Mouse (Mus musculus) MEL (cell line): ENCODE data around the gene Spcs2. TPM values are rescaled to one million over a fixed set of nuclear protein-coding genes. Genes with fewer than 3 reads are reported as not detected.

Experiments used
- DNase-seq: peaks from one replicate; pipeline ENCODE4 v3.0.0; 2011; ENCODE audit warnings: low read depth, low spot score
- H3K27ac ChIP-seq: 2 replicates; pipeline ENCODE4 v1.5.1; 2012; ENCODE audit warnings: low read depth, mild to moderate bottlenecking, control low read depth, low read length, moderate library complexity; ENCODE audit not compliant: control insufficient read depth
- H3K27me3 ChIP-seq, 2 experiments: fragments of 150-350 bp in 1 of 2; sonication (generic) in 1 of 2; 2 replicates each; pipeline ENCODE4 v1.6.1; 2012; ENCODE audit warnings: low read length in 2 of 2, mild to moderate bottlenecking in 2 of 2, improper control_type of control experiment in 1 of 2, moderate library complexity in 1 of 2; ENCODE audit not compliant: insufficient read depth in 2 of 2, control insufficient read depth in 1 of 2
- H3K36me3 ChIP-seq, 2 experiments: 2 replicates each; pipeline ENCODE4 v1.6.1; 2012 to 2014; ENCODE audit warnings: low read length in 2 of 2, improper control_type of control experiment in 1 of 2, inconsistent platforms in 1 of 2, mild to moderate bottlenecking in 1 of 2; ENCODE audit not compliant: insufficient read depth in 2 of 2, control insufficient read depth in 1 of 2
- H3K4me1 ChIP-seq, 2 experiments: fragments of 150-350 bp in 1 of 2; sonication (generic) in 1 of 2; 2 replicates each; pipeline ENCODE4 v1.6.1; 2012; ENCODE audit warnings: low read length in 2 of 2, improper control_type of control experiment in 1 of 2, mild to moderate bottlenecking in 1 of 2; ENCODE audit not compliant: insufficient read depth in 2 of 2, control insufficient read depth in 1 of 2
- H3K4me3 ChIP-seq, 2 experiments: fragments of 150-350 bp in 1 of 2; sonication (generic) in 1 of 2; 2 replicates each; pipeline ENCODE4 v1.5.1; 2012; ENCODE audit warnings: low read depth in 2 of 2, low read length in 2 of 2, mild to moderate bottlenecking in 2 of 2, moderate library complexity in 2 of 2, control low read depth in 1 of 2, improper control_type of control experiment in 1 of 2; ENCODE audit not compliant: control insufficient read depth in 1 of 2, insufficient read depth in 1 of 2
- H3K79me2 ChIP-seq: 2 replicates; pipeline ENCODE4 v1.6.1; 2012; ENCODE audit warnings: mild to moderate bottlenecking, low read length, moderate library complexity; ENCODE audit not compliant: control insufficient read depth, poor library complexity, insufficient read depth
- H3K9ac ChIP-seq: 2 replicates; pipeline ENCODE4 v1.6.1; 2012; ENCODE audit warnings: low read depth, mild to moderate bottlenecking, control low read depth, low read length, moderate library complexity; ENCODE audit not compliant: control insufficient read depth, poor library complexity, severe bottlenecking
- H3K9me3 ChIP-seq: fragments of 150-350 bp; sonication (generic); replicated peaks from 2 replicates; pipeline ENCODE4 v1.6.1; 2012; ENCODE audit warnings: mild to moderate bottlenecking, low read length, improper control_type of control experiment, moderate library complexity; ENCODE audit not compliant: insufficient read depth
- BHLHE40 ChIP-seq: IDR thresholded peaks from 2 replicates; pipeline ENCODE4 v1.6.1; 2012; ENCODE audit warnings: low read depth, mild to moderate bottlenecking, inconsistent platforms, low read length, improper control_type of control experiment, borderline replicate concordance
- CHD1 ChIP-seq: IDR thresholded peaks from 2 replicates; pipeline ENCODE4 v1.6.1; 2012; ENCODE audit warnings: low read depth, mild to moderate bottlenecking, inconsistent platforms, low read length, improper control_type of control experiment
- E2F4 ChIP-seq: IDR thresholded peaks from 2 replicates; pipeline ENCODE4 v1.6.1; 2011; ENCODE audit warnings: low read depth, low read length, improper control_type of control experiment, borderline replicate concordance
- ELF1 ChIP-seq: IDR thresholded peaks from 2 replicates; pipeline ENCODE4 v1.6.1; 2014; ENCODE audit warnings: low read depth, mild to moderate bottlenecking, inconsistent platforms, low read length, improper control_type of control experiment, moderate library complexity
- GATA1 ChIP-seq: IDR thresholded peaks from 2 replicates; pipeline ENCODE4 v1.6.1; 2011; ENCODE audit warnings: low read depth, low read length, improper control_type of control experiment
- HCFC1 ChIP-seq: IDR thresholded peaks from 2 replicates; pipeline ENCODE4 v1.6.1; 2012; ENCODE audit warnings: low read depth, mild to moderate bottlenecking, inconsistent platforms, low read length, improper control_type of control experiment, moderate library complexity
- JUND ChIP-seq: IDR thresholded peaks from 2 replicates; pipeline ENCODE4 v1.6.1; 2011; ENCODE audit warnings: low read depth, mild to moderate bottlenecking, improper control_type of control experiment, low read length
- KAT2A ChIP-seq: conservative IDR thresholded peaks from 2 replicates; pipeline ENCODE4 v1.6.1; 2012; ENCODE audit warnings: low read depth, low read length, improper control_type of control experiment, inconsistent platforms
- MAFK ChIP-seq: IDR thresholded peaks from 2 replicates; pipeline ENCODE4 v1.6.1; 2011; ENCODE audit warnings: low read depth, mild to moderate bottlenecking, low read length, improper control_type of control experiment, borderline replicate concordance
- MAX ChIP-seq: IDR thresholded peaks from 2 replicates; pipeline ENCODE4 v1.6.1; 2011; ENCODE audit warnings: low read length, improper control_type of control experiment
- MEF2A ChIP-seq: IDR thresholded peaks from 2 replicates; pipeline ENCODE4 v1.6.1; 2014; ENCODE audit warnings: low read depth, mild to moderate bottlenecking, inconsistent platforms, low read length, improper control_type of control experiment; ENCODE audit not compliant: poor library complexity, insufficient replicate concordance, severe bottlenecking; ENCODE audit errors: extremely low read depth
- MYB ChIP-seq: IDR thresholded peaks from 2 replicates; pipeline ENCODE4 v1.6.1; 2011; ENCODE audit warnings: mild to moderate bottlenecking, low read depth, low read length, improper control_type of control experiment
- POLR2AphosphoS2 ChIP-seq: IDR thresholded peaks from 2 replicates; pipeline ENCODE4 v1.6.1; 2011; ENCODE audit warnings: low read length, improper control_type of control experiment
- TCF12 ChIP-seq: IDR thresholded peaks from 2 replicates; pipeline ENCODE4 v1.6.1; 2014; ENCODE audit warnings: low read depth, mild to moderate bottlenecking, inconsistent platforms, low read length, improper control_type of control experiment, moderate library complexity
- USF2 ChIP-seq, 2 experiments: IDR thresholded peaks; 2 replicates each; pipeline ENCODE4 v1.6.1; 2011 to 2012; ENCODE audit warnings: improper control_type of control experiment in 2 of 2, low read length in 2 of 2, borderline replicate concordance in 1 of 2, inconsistent platforms in 1 of 2, low read depth in 1 of 2, mild to moderate bottlenecking in 1 of 2; ENCODE audit not compliant: insufficient read depth in 1 of 2
- polyA plus RNA-seq, 2 experiments: library from polyadenylated mRNA; stranded (reverse) in 1 of 2; unstranded in 1 of 2; fragments of >175 nt in 1 of 2; fragments of >200 nt in 1 of 2; gene quantifications; 2 replicates each; pipeline versions ENCODE4 v1.2.1 to v1.2.4; 2012; ENCODE audit warnings: low replicate concordance in 2 of 2, low read depth in 1 of 2; ENCODE audit not compliant: insufficient read length in 2 of 2, insufficient read depth in 1 of 2, missing spikeins in 1 of 2
- total RNA-seq: library from RNA; depleted of rRNA; stranded (reverse); fragments of 300-350 nt; gene quantifications from 2 replicates; pipeline ENCODE4 v1.2.3, GENCODE M21; 2012

Gene Spcs2
- total and polyA plus RNA-seq, 3 experiments: 152 to 241 TPM; not detected in 1

GRCm38 (mm10) chr7:99858813-99859585 is 4.3 kb downstream of the Spcs2 start, which contains the start of gene Xrra1 (continued):
- no peak for TF ChIP-seq MYB
- no peak for TF ChIP-seq MAFK
- TF ChIP-seq TCF12: peak; percentile 67
- TF ChIP-seq GATA1: no peak
- TF ChIP-seq BHLHE40: no peak
- peak; percentile 76 to 94 for TF ChIP-seq USF2 (IDR thresholded peaks at IDR 0.05; ENCODE audit: borderline replicate concordance in 1 of 2, insufficient read depth in 1 of 2, low read depth in 1 of 2, low read length in 2 of 2)
- peak; percentile 100 for TF ChIP-seq HCFC1
- TF ChIP-seq POLR2AphosphoS2: peak; percentile 91; the same call in 1 of the 2 replicates
- peak; percentile 94 for TF ChIP-seq KAT2A
- TF ChIP-seq MEF2A: no peak
- no peak for TF ChIP-seq E2F4
- TF ChIP-seq ELF1: 0 out of 2 replicates have a peak, but pooled peaks have one; percentile 61
- TF ChIP-seq JUND: no peak
- TF ChIP-seq MAX: peak; percentile 61

- H3K27me3 ChIP-seq: no peaks in the 10 kb centered on the region
- peak overlapping the region; percentile 65 for H3K27ac ChIP-seq
- no peaks in the 10 kb centered on the region for H3K9me3 ChIP-seq
- peaks cover 13 to 18% of the 10 kb centered on the region in 2 experiments for H3K36me3 ChIP-seq
- peak overlapping the region; percentile 97 for H3K9ac ChIP-seq
- TF ChIP-seq HCFC1: no peak
- peak; percentile 97; the same call in 1 of the 2 replicates for TF ChIP-seq CHD1
- TF ChIP-seq MAX: 0 out of 2 replicates have a peak, but pooled peaks have one; percentile 42
- peaks cover 12 to 14% of the 10 kb centered on the region in 2 experiments for H3K4me1 ChIP-seq
- DNase-seq: no peak
- H3K79me2 ChIP-seq: peaks cover 31% of the 10 kb centered on the region
- H3K4me3 ChIP-seq: peak overlapping the region; percentile 88 to 95
Measured at GRCm38 (mm10) chr7:99858175-99858812, 5.0 kb downstream of the Spcs2 start.
